Mouse (Mus musculus) ZHBTc4 (cell line): ENCODE data around the gene Poc1b.
"Not testable (repeated sequence)": the region's sequence is repeated elsewhere in the genome, so short reads cannot be mapped to it uniquely, and the experiment has no call there.

Source experiments
- DNase-seq: peaks from one replicate; pipeline ENCODE4 v3.0.0-alpha.2; 2011; ENCODE audit warnings: low read depth, low spot score

The Poc1b gene

GRCm38 (mm10) chr10:99194451-99195055, 87.7 kb downstream of the Poc1b start:
- DNase-seq: no peak

GRCm38 (mm10) chr10:99196556-99196955, 89.7 kb downstream of the Poc1b start:
- no peak for DNase-seq

- DNase-seq: no peak
Measured at GRCm38 (mm10) chr10:99197125-99197524, 90.3 kb downstream of the Poc1b start.

GRCm38 (mm10) chr10:99197607-99198305, 90.9 kb downstream of the Poc1b start:
- no peak for DNase-seq

GRCm38 (mm10) chr10:99198946-99199345, 92.1 kb downstream of the Poc1b start:
- DNase-seq: no peak

- no peak for DNase-seq
Measured at GRCm38 (mm10) chr10:99200944-99201343, 94.1 kb downstream of the Poc1b start.

- no peak for DNase-seq
Measured at GRCm38 (mm10) chr10:99201786-99202185, 95.0 kb downstream of the Poc1b start.

- DNase-seq: no peak
Measured at GRCm38 (mm10) chr10:99202363-99202762, 95.5 kb downstream of the Poc1b start.

- DNase-seq: no peak
Measured at GRCm38 (mm10) chr10:99203163-99203562, 96.3 kb downstream of the Poc1b start.

- peak; percentile 33 for DNase-seq
Measured at GRCm38 (mm10) chr10:99203577-99204487, 97.0 kb downstream of the Poc1b start.

GRCm38 (mm10) chr10:99204553-99204952, 97.7 kb downstream of the Poc1b start:
- peak; percentile 23 for DNase-seq

GRCm38 (mm10) chr10:99207121-99207520, 100.3 kb downstream of the Poc1b start:
- DNase-seq: peak; percentile 38

GRCm38 (mm10) chr10:99209146-99209800, 102.4 kb downstream of the Poc1b start:
- peak; percentile 80 for DNase-seq

GRCm38 (mm10) chr10:99211021-99211420, 104.2 kb downstream of the Poc1b start:
- DNase-seq: no peak

GRCm38 (mm10) chr10:99211503-99212265, 104.8 kb downstream of the Poc1b start:
- DNase-seq: no peak

GRCm38 (mm10) chr10:99214421-99215299, 107.8 kb downstream of the Poc1b start:
- DNase-seq: no peak

- DNase-seq: not testable (repeated sequence)
Measured at GRCm38 (mm10) chr10:99216570-99216969, 109.7 kb downstream of the Poc1b start.

GRCm38 (mm10) chr10:99221540-99221939, 114.7 kb downstream of the Poc1b start:
- DNase-seq: no peak

GRCm38 (mm10) chr10:99222726-99223125, 115.9 kb downstream of the Poc1b start:
- no peak for DNase-seq

- no peak for DNase-seq
Measured at GRCm38 (mm10) chr10:99224218-99224617, 117.4 kb downstream of the Poc1b start.
